Mouse (Mus musculus) thymus, adult 2 months (tissue): ENCODE measurements around the gene Tcta. TPM values are rescaled to one million over a fixed set of nuclear protein-coding genes. Genes with fewer than 3 reads are reported as not detected.

ENCODE experiments used
- DNase-seq: peaks from one replicate; pipeline ENCODE4 v3.0.0; 2021
- H3K27ac ChIP-seq: fragments of 200-500 bp; 2 replicates; pipeline ENCODE4 v1.5.1; 2012; ENCODE audit warnings: low read length, control low read depth; ENCODE audit not compliant: control insufficient read depth, insufficient read depth
- H3K27me3 ChIP-seq: fragments of 200-500 bp; 2 replicates; pipeline ENCODE4 v1.6.1; 2012; ENCODE audit warnings: mild to moderate bottlenecking, low read length, moderate library complexity, mixed read lengths; ENCODE audit not compliant: control insufficient read depth, insufficient read depth
- H3K36me3 ChIP-seq: fragments of 200-500 bp; 2 replicates; pipeline ENCODE4 v1.6.1; 2012; ENCODE audit warnings: mild to moderate bottlenecking, low read length, moderate library complexity; ENCODE audit not compliant: control insufficient read depth, insufficient read depth
- H3K4me1 ChIP-seq: fragments of 200-500 bp; replicated peaks from 2 replicates; pipeline ENCODE4 v1.6.1; 2012; ENCODE audit warnings: low read length; ENCODE audit not compliant: control insufficient read depth, insufficient read depth
- H3K4me3 ChIP-seq: fragments of 200-500 bp; 2 replicates; pipeline ENCODE4 v1.5.1; 2012; ENCODE audit warnings: mild to moderate bottlenecking, low read length, control low read depth, moderate library complexity; ENCODE audit not compliant: control insufficient read depth, insufficient read depth
- CTCF ChIP-seq: fragments of 200-500 bp; IDR thresholded peaks from 2 replicates; pipeline ENCODE4 v1.5.1; 2012; ENCODE audit warnings: mild to moderate bottlenecking, control low read depth, low read length, moderate library complexity, borderline replicate concordance; ENCODE audit not compliant: control insufficient read depth, poor library complexity, insufficient read depth; ENCODE audit errors: extremely low read depth
- POLR2A ChIP-seq: fragments of 200-500 bp; IDR thresholded peaks from 2 replicates; pipeline ENCODE4 v1.6.1; 2012; ENCODE audit warnings: mild to moderate bottlenecking, low read length, control low read depth, moderate library complexity; ENCODE audit not compliant: control insufficient read depth, poor library complexity, insufficient read depth; ENCODE audit errors: extremely low read depth
- WGBS: fragments of 180-500 bp; shearing (Covaris S2); methylation state at CpG from one replicate; pipeline ENCODE4 v1.1.7; 2018; 5-methylcytosine and 5-hydroxymethylcytosine counted together
- polyA plus RNA-seq: library from polyadenylated mRNA; depleted of rRNA; stranded (reverse); fragments of >200 nt; gene quantifications from 2 replicates; pipeline ENCODE4 v1.2.3, GENCODE M21; 2012

The Tcta gene
- polyA plus RNA-seq, 1 experiment, result 43.4 TPM

- no peak overlapping the region for H3K27ac ChIP-seq
- no peak overlapping the region for H3K4me3 ChIP-seq
- DNase-seq, result no peak
- no peak for TF ChIP-seq POLR2A
- TF ChIP-seq CTCF, result no peak
- H3K4me1 ChIP-seq, result peaks cover 32% of the 10 kb centered on the region
- H3K36me3 ChIP-seq, result no peaks in the 10 kb centered on the region
- WGBS, result 95% methylated on average over 1 of the region's 1 CpGs
- H3K27me3 ChIP-seq, result no peaks in the 10 kb centered on the region
These were observed 37.9 kb upstream of the Tcta start for GRCm38 (mm10) chr9:108343835-108344234.

- WGBS, result 93% methylated on average over 3 of the region's 3 CpGs
- peaks cover 33% of the 10 kb centered on the region for H3K4me1 ChIP-seq
- H3K4me3 ChIP-seq, result no peak overlapping the region
- DNase-seq, result no peak
- H3K27me3 ChIP-seq, result no peaks in the 10 kb centered on the region
- TF ChIP-seq POLR2A (no peak), CTCF (no peak)
- H3K27ac ChIP-seq, result no peak overlapping the region; the same call in 1 of the 2 replicates
- no peaks in the 10 kb centered on the region for H3K36me3 ChIP-seq
These were observed 37.4 kb upstream of the Tcta start for GRCm38 (mm10) chr9:108343331-108343730.

GRCm38 (mm10) chr9:108342301-108342831 lies 36.4 kb upstream of the Tcta start:
- TF ChIP-seq CTCF (no peak), POLR2A (no peak)
- H3K27ac ChIP-seq, result 0 out of 2 replicates have a peak overlapping the region, but pooled peaks have one; percentile 45
- no peak overlapping the region for H3K4me3 ChIP-seq
- WGBS, result 2% methylated on average over 5 of the region's 5 CpGs
- peak; percentile 30 for DNase-seq
- H3K36me3 ChIP-seq, result no peaks in the 10 kb centered on the region
- no peaks in the 10 kb centered on the region for H3K27me3 ChIP-seq
- peaks cover 33% of the 10 kb centered on the region for H3K4me1 ChIP-seq

GRCm38 (mm10) chr9:108341801-108342200 lies 35.8 kb upstream of the Tcta start:
- peaks cover 30% of the 10 kb centered on the region for H3K4me1 ChIP-seq
- peak overlapping the region; percentile 4; the same call in 1 of the 2 replicates for H3K27ac ChIP-seq
- no peaks in the 10 kb centered on the region for H3K36me3 ChIP-seq
- no peak for DNase-seq
- no peak for TF ChIP-seq POLR2A
- H3K4me3 ChIP-seq, result no peak overlapping the region
- H3K27me3 ChIP-seq, result no peaks in the 10 kb centered on the region

- H3K4me1 ChIP-seq, result peaks cover 28% of the 10 kb centered on the region
- TF ChIP-seq CTCF (no peak), POLR2A (no peak)
- DNase-seq, result peak; percentile 9
- no peaks in the 10 kb centered on the region for H3K36me3 ChIP-seq
- 23% methylated on average over 5 of the region's 5 CpGs for WGBS
- no peaks in the 10 kb centered on the region for H3K27me3 ChIP-seq
- no peak overlapping the region for H3K4me3 ChIP-seq
- H3K27ac ChIP-seq, result peak overlapping the region; percentile 29
These were observed 35.1 kb upstream of the Tcta start for GRCm38 (mm10) chr9:108341139-108341475.

DNA sequence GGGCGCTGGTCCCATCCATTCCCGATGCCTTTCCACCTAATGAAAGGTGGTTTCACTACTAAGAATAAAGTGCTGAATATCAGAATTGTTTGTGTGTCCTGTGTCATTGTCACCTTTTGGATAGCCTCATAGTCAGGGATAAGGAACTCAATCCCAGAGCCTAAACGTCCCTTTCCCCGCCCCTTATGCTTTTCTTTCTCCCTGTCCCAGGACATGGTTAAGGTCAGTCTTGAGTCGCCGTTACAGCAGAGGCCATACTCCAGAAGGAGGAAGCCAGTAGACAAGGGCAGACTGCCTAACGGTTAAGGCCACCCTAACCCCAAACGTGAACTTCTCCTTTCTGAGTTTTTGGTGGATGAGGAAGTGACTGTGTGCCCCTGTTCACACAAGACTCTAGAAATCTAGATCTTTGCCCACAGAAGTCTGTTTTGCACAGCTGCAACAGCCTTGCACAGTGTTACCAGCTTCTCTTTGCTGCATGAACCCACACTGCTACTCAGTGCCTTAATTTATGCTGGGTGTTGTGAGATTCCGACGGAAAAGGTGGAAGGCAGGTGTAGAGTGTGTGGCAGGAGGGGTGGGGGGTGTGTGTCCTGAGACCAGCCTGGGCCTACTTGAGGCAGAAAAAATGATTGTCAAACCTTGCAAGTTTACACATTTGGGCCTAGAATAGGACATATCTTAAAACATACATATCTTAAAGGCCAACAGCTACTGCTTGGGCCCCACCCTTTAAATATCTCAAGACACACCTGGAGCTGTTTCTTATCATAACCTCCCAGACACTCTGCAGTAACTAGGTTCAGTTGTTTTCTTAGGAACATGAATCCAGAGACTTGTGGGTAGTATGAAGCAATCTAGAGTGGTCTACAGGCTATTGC lies 34.5 kb upstream of the Tcta start:
- Histone ChIP-seq H3K27ac (peak overlapping the region; percentile 88), H3K27me3 (no peaks in the 10 kb centered on the region), H3K36me3 (peaks cover 2% of the 10 kb centered on the region), H3K4me3 (peak overlapping the region; percentile 95), H3K4me1 (peaks cover 28% of the 10 kb centered on the region)
- TF ChIP-seq CTCF (no peak), POLR2A (no peak)
- 6% methylated on average over 10 of the region's 10 CpGs for WGBS
- DNase-seq, result peak; percentile 34
